Mouse (Mus musculus) cortical plate, adult 2 months (tissue): ENCODE data around the gene Dstyk.

ENCODE experiments used
- CTCF ChIP-seq: fragments of 200-500 bp; IDR thresholded peaks from 2 replicates; pipeline ENCODE4 v1.5.1; 2011; ENCODE audit warnings: mild to moderate bottlenecking, control low read depth, low read length; ENCODE audit not compliant: insufficient read depth; ENCODE audit errors: extremely low read depth
- POLR2A ChIP-seq: fragments of 200-500 bp; IDR thresholded peaks from 2 replicates; pipeline ENCODE4 v1.6.1; 2011; ENCODE audit warnings: mild to moderate bottlenecking, low read length, control low read depth; ENCODE audit not compliant: insufficient read depth; ENCODE audit errors: extremely low read depth

DNA sequence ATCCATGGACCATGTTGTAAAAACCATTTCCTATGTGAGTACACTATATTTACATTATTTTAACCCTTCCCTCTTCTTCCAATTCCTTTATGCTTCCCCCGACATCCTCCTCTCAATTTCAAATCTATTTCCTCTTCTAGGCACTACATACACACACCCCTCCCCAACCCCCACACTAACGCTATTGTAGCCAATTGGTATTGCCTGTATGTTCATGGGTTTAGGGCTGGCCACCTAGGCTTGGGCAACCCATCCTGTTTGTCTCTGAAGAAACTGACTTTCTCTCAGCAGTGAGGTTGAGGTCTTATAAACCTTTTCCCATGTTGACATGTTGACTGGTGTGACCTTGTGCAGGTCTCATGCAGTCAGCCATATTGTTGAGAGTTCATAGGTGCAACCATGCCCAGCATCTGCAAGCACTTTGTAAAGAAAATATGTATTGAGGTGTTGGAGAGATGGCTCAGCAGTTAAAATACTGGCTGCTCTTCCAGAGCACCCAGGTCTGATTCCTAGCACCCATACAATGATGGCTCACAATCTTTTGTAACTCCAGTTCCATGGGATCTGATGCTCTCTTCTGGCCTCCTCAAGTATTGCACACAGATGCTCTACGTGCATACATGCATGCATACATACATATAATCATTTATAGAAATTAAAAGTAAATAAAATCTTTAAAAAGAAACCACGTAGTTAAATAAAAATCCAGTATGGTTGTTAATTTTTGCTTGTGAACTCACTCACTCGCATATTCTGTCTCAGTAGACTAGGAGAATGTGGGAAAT, 5.7 kb downstream of the Dstyk start:
- no peak for TF ChIP-seq CTCF
- no peak for TF ChIP-seq POLR2A
